Mouse (Mus musculus): ENCODE results near the gene Pik3cd.
"Not testable (repeated sequence)": the region's sequence is repeated elsewhere in the genome, so short reads cannot be mapped to it uniquely, and the experiment has no call there.

DNA sequence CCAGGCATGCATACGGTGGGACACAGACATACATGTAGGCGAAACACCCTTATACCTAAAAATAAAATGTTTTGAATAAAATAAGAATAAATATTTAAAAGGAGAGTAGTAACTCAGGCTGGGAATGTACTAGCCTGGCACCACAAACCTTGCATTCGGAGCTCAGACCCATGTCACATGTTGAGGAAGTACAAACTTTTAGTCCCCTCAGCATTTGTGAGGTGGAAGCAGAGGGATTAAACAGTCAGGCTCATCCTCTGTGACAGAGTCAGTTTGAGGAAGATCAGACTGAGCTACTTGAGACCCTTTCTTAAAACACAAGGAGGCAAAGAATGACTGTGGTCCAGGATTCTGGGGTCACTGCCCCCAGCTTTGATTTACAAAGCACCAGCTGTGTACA, 85.4 kb downstream of the Pik3cd start:
- not testable (repeated sequence) for TF ChIP-seq CEBPB (IDR thresholded peaks at IDR 0.05; ENCODE audit: insufficient read depth, poor library complexity, severe bottlenecking); MAX (IDR thresholded peaks at IDR 0.05; ENCODE audit: low read depth); POLR2A (IDR thresholded peaks at IDR 0.05; ENCODE audit: insufficient read length, low read depth); USF1 (IDR thresholded peaks at IDR 0.05; ENCODE audit: low read depth); SRF (IDR thresholded peaks at IDR 0.05; ENCODE audit: control insufficient read depth, insufficient read length, low read depth)
